In genomic region chr1:189750233-189750632, GRCm38 (mm10) we compare ENCODE assay signal across 19 mouse cellular contexts. TPM values are rescaled to one million over a fixed set of nuclear protein-coding genes. Genes with fewer than 3 reads are reported as not detected.
DNase-seq lines count a peak whose midpoint lies in the region; ATAC-seq and TF ChIP-seq lines count a peak whose summit lies in the region.
"Had no signal": no experiment of that assay in that cellular context is flagged by ENCODE, and none has a peak within 500 bp of the region (broad histone marks: within the 10 kb centered on the region; RNA-seq: fewer than 3 reads in every experiment).

No protein-coding gene starts in this region.

- no peaks in the 10 kb centered on the region for H3K27me3 ChIP-seq in heart, postnatal 0 days (ENCODE audit: control insufficient read depth, insufficient read depth, low read length)
- no peaks in the 10 kb centered on the region for H3K27me3 ChIP-seq in kidney, postnatal 0 days (ENCODE audit: insufficient read depth, low read length)
- no peaks in the 10 kb centered on the region for H3K27me3 ChIP-seq in stomach, embryonic 15.5 days (replicated peaks)
- H3K27me3 ChIP-seq in forebrain, embryonic 10.5 days (ENCODE audit: poor library complexity, severe bottlenecking): no peaks in the 10 kb centered on the region
- H3K27me3 ChIP-seq: forebrain, embryonic 13.5 days; neural tube, embryonic 15.5 days had no signal

- intact Hi-C loops in heart, postnatal 36 days (cut with DNase I): no loop called here

- peaks cover 13% of the 10 kb centered on the region for H3K4me1 ChIP-seq in heart, postnatal 0 days (ENCODE audit: control insufficient read depth, insufficient read depth)
- peaks cover 15% of the 10 kb centered on the region for H3K4me1 ChIP-seq in kidney, postnatal 0 days (replicated peaks; ENCODE audit: insufficient read depth, low read length)
- peaks cover 13% of the 10 kb centered on the region; the same call in 1 of the 2 replicates for H3K4me1 ChIP-seq in stomach, embryonic 15.5 days
- peaks cover 11% of the 10 kb centered on the region for H3K4me1 ChIP-seq in forebrain, embryonic 10.5 days
- H3K4me1 ChIP-seq: forebrain, embryonic 13.5 days had no signal

- no peak for ATAC-seq in heart, postnatal 0 days (ENCODE audit: insufficient read depth, low read depth)
- no peak for ATAC-seq in kidney, postnatal 0 days (replicated peaks; ENCODE audit: low FRiP score, low read depth)
- no peak for ATAC-seq in stomach, embryonic 15.5 days (ENCODE audit: insufficient read depth, low FRiP score, low read depth)
- ATAC-seq: forebrain, embryonic 13.5 days; midbrain, embryonic 16.5 days had no signal

- H3K36me3 ChIP-seq in heart, postnatal 0 days (replicated peaks; ENCODE audit: control insufficient read depth, insufficient read depth, low read length): no peaks in the 10 kb centered on the region
- H3K36me3 ChIP-seq in kidney, postnatal 0 days (ENCODE audit: insufficient read depth, low read length): no peaks in the 10 kb centered on the region
- H3K36me3 ChIP-seq in stomach, embryonic 15.5 days: no peaks in the 10 kb centered on the region
- peaks cover 5% of the 10 kb centered on the region; the same call in 1 of the 2 replicates for H3K36me3 ChIP-seq in forebrain, embryonic 10.5 days (replicated peaks)
- H3K36me3 ChIP-seq: neural tube, embryonic 15.5 days had no signal

- no peak overlapping the region for H3K9ac ChIP-seq in heart, postnatal 0 days (replicated peaks; ENCODE audit: low read depth, low read length)
- H3K9ac ChIP-seq in kidney, postnatal 0 days (ENCODE audit: low read depth, low read length): no peak overlapping the region
- H3K9ac ChIP-seq in stomach, embryonic 15.5 days: no peak overlapping the region
- H3K9ac ChIP-seq: forebrain, embryonic 13.5 days; neural tube, embryonic 15.5 days had no signal

- H3K9me3 ChIP-seq in heart, postnatal 0 days (replicated peaks; ENCODE audit: control insufficient read depth, low read length): no peaks in the 10 kb centered on the region
- H3K9me3 ChIP-seq in kidney, postnatal 0 days (replicated peaks; ENCODE audit: low read length): no peaks in the 10 kb centered on the region
- no peaks in the 10 kb centered on the region for H3K9me3 ChIP-seq in stomach, embryonic 15.5 days
- H3K9me3 ChIP-seq in forebrain, embryonic 10.5 days: no peaks in the 10 kb centered on the region
- H3K9me3 ChIP-seq: forebrain, embryonic 13.5 days; neural tube, embryonic 15.5 days had no signal

- no peak for DNase-seq in heart, postnatal 0 days (ENCODE audit: low spot score)
- DNase-seq in heart, postnatal 36 days: no peak
- DNase-seq in kidney, postnatal 0 days (ENCODE audit: low spot score): no peak
- DNase-seq in kidney, postnatal 4 days: no peak
- peak; percentile 58 for DNase-seq in brain, adult 2 months (ENCODE audit: low read depth, low spot score)
- no peak for DNase-seq in forebrain, embryonic 10.5 days (ENCODE audit: extremely low spot score, low spot score)
- DNase-seq: adrenal gland, adult 2 months; cerebellum, adult 9-10 months; gastrocnemius, postnatal 14 days; heart, adult 18-20 months; layer of hippocampus, postnatal 36 days; liver; lung, postnatal 36 days; thymus, postnatal 14 days had no signal

- H3K4me3 ChIP-seq in heart, postnatal 0 days (ENCODE audit: low read depth, low read length): no peak overlapping the region
- H3K4me3 ChIP-seq in kidney, postnatal 0 days (replicated peaks; ENCODE audit: low read depth, low read length): no peak overlapping the region
- no peak overlapping the region for H3K4me3 ChIP-seq in stomach, embryonic 15.5 days (replicated peaks)
- H3K4me3 ChIP-seq in forebrain, embryonic 10.5 days: no peak overlapping the region
- H3K4me3 ChIP-seq: forebrain, embryonic 13.5 days; layer of hippocampus, adult 2 months; neural tube, embryonic 15.5 days had no signal

- H3K4me2 ChIP-seq in heart, postnatal 0 days (ENCODE audit: low read depth, low read length): peak overlapping the region; percentile 36; the same call in 1 of the 2 replicates
- no peak overlapping the region for H3K4me2 ChIP-seq in kidney, postnatal 0 days (ENCODE audit: low read length)
- H3K4me2 ChIP-seq in stomach, embryonic 15.5 days: no peak overlapping the region
- H3K4me2 ChIP-seq: forebrain, embryonic 13.5 days; neural tube, embryonic 15.5 days had no signal

- H3K27ac ChIP-seq in heart, postnatal 0 days (ENCODE audit: low read depth): peak overlapping the region; percentile 12; the same call in 1 of the 2 replicates
- 0 out of 2 replicates have a peak overlapping the region, but pooled peaks have one; percentile 25 for H3K27ac ChIP-seq in kidney, postnatal 0 days
- H3K27ac ChIP-seq in stomach, embryonic 15.5 days: peak overlapping the region; percentile 44; the same call in 1 of the 2 replicates
- no peak overlapping the region for H3K27ac ChIP-seq in forebrain, embryonic 10.5 days
- H3K27ac ChIP-seq: forebrain, embryonic 13.5 days; layer of hippocampus, adult 2 months; neural tube, embryonic 15.5 days had no signal

- no peak for TF ChIP-seq EP300 in heart, postnatal 0 days (IDR thresholded peaks at IDR 0.05; ENCODE audit: low read depth)

- 43% methylated on average over 5 of the region's 5 CpGs for WGBS in heart, postnatal 0 days
- WGBS in kidney, postnatal 0 days: 43% methylated on average over 5 of the region's 5 CpGs
- 67% methylated on average over 5 of the region's 5 CpGs for WGBS in stomach, embryonic 15.5 days
- 95% methylated on average over 5 of the region's 5 CpGs for WGBS in forebrain, embryonic 10.5 days

- no peak for TF ChIP-seq CTCF in heart, postnatal 0 days (IDR thresholded peaks at IDR 0.05; ENCODE audit: low read depth)
- no peak for TF ChIP-seq CTCF in kidney, postnatal 0 days (IDR thresholded peaks at IDR 0.05; ENCODE audit: low read depth)

RNA-seq across cellular contexts. Expression of gene Ptpn14, which starts 22.2 kb away (rescaled TPM):
- 23.5 and 24.5 TPM in 2 replicates for total RNA-seq in heart, postnatal 0 days (2014; rRNA removed; ENCODE audit: low replicate concordance)
- 4.2 TPM in 2 replicates for polyA plus RNA-seq in heart, postnatal 0 days (2015; fragmentation: Nextera tagmentation; extraction: Ambion mirVana)
- 10 to 100 TPM; 30.7 to 31.2 TPM for total RNA-seq in heart, postnatal 36 days (2021)
- polyA plus RNA-seq in kidney, postnatal 0 days (2015; fragmentation: Nextera tagmentation; extraction: Ambion mirVana): 11.1 and 11.6 TPM in 2 replicates
- polyA plus RNA-seq in stomach, embryonic 15.5 days (2015; fragmentation: Nextera tagmentation; extraction: Ambion mirVana): 7.6 and 10.0 TPM in 2 replicates
- polyA plus RNA-seq in forebrain, embryonic 10.5 days (2016; fragmentation: Nextera tagmentation; extraction: Ambion mirVana): 4.9 and 5.6 TPM in 2 replicates
